Mouse (Mus musculus): ENCODE results near the gene Gm10662. TPM values are rescaled to one million over a fixed set of nuclear protein-coding genes. Genes with fewer than 3 reads are reported as not detected.
"Not testable (repeated sequence)": the region's sequence is repeated elsewhere in the genome, so short reads cannot be mapped to it uniquely, and the experiment has no call there.

Gm10662 gene
- not detected in 2 replicates for polyA plus RNA-seq (2015; fragmentation: Nextera tagmentation; extraction: Ambion mirVana)

- not testable (repeated sequence) for H3K27ac ChIP-seq (ENCODE audit: low read depth, low read length); H3K4me3 ChIP-seq (ENCODE audit: low read length); H3K9ac ChIP-seq (ENCODE audit: low read depth, low read length); H3K4me1 ChIP-seq (ENCODE audit: control insufficient read depth, insufficient read depth, low read depth, low read length); ATAC-seq; H3K4me2 ChIP-seq (ENCODE audit: low read length); H3K36me3 ChIP-seq (ENCODE audit: control insufficient read depth, insufficient read depth, low read length); H3K9me3 ChIP-seq (ENCODE audit: control insufficient read depth, low read length); H3K27me3 ChIP-seq (replicated peaks; ENCODE audit: control insufficient read depth, insufficient read depth, low read length)
- no CpG with 5 or more reads among the region's 1 CpGs for WGBS
Measured at GRCm38 (mm10) chr7:23144380-23144779, at the start of gene Gm10662. TSS of gene Gm10662 (minus strand) at chr7:23144480.

- H3K36me3 ChIP-seq (ENCODE audit: control insufficient read depth, insufficient read depth, low read length); H3K27ac ChIP-seq (ENCODE audit: low read depth, low read length); ATAC-seq; H3K4me2 ChIP-seq (ENCODE audit: low read length); H3K27me3 ChIP-seq (replicated peaks; ENCODE audit: control insufficient read depth, insufficient read depth, low read length); H3K9ac ChIP-seq (ENCODE audit: low read depth, low read length); H3K9me3 ChIP-seq (ENCODE audit: control insufficient read depth, low read length); H3K4me1 ChIP-seq (ENCODE audit: control insufficient read depth, insufficient read depth, low read depth, low read length); H3K4me3 ChIP-seq (ENCODE audit: low read length): not testable (repeated sequence)
- 83% methylated on average over 10 of the region's 10 CpGs for WGBS
Measured at GRCm38 (mm10) chr7:23163505-23163904, 19.2 kb upstream of the Gm10662 start.

Other genes with a start within 250 kb of the Gm10662 start
- gene Gm4214, start 159.8 kb downstream of the Gm10662 start, polyA plus RNA-seq (2015; fragmentation: Nextera tagmentation; extraction: Ambion mirVana): not detected in 2 replicates
- not detected in 2 replicates for gene Gm4216, start 124.6 kb downstream of the Gm10662 start, polyA plus RNA-seq (2015; fragmentation: Nextera tagmentation; extraction: Ambion mirVana)
- gene Vmn1r163, start 88.9 kb downstream of the Gm10662 start, polyA plus RNA-seq (2015; fragmentation: Nextera tagmentation; extraction: Ambion mirVana): not detected in 2 replicates
- gene Gm8720, start 77.0 kb downstream of the Gm10662 start, polyA plus RNA-seq (2015; fragmentation: Nextera tagmentation; extraction: Ambion mirVana): not detected in 2 replicates
- not detected in 2 replicates for gene Vmn1r165, start 72.9 kb upstream of the Gm10662 start, polyA plus RNA-seq (2015; fragmentation: Nextera tagmentation; extraction: Ambion mirVana)
- not detected in 2 replicates for gene Vmn1r166, start 107.2 kb upstream of the Gm10662 start, polyA plus RNA-seq (2015; fragmentation: Nextera tagmentation; extraction: Ambion mirVana)
- not detected in 2 replicates for gene Gm6902, start 134.4 kb upstream of the Gm10662 start, polyA plus RNA-seq (2015; fragmentation: Nextera tagmentation; extraction: Ambion mirVana)
- not detected in 2 replicates for gene Nlrp4e, start 156.7 kb upstream of the Gm10662 start, polyA plus RNA-seq (2015; fragmentation: Nextera tagmentation; extraction: Ambion mirVana)
- not detected in 2 replicates for gene Nlrp5, start 241.4 kb upstream of the Gm10662 start, polyA plus RNA-seq (2015; fragmentation: Nextera tagmentation; extraction: Ambion mirVana)

All from hindbrain, embryonic 16.5 days (tissue).